Mouse (Mus musculus): ENCODE data around the gene Gm26620. TPM values are rescaled to one million over a fixed set of nuclear protein-coding genes. Genes with fewer than 3 reads are reported as not detected.
A peak's percentile ranks its signal among the peaks of the same experiment; 100 is the strongest.

Gm26620 gene
- polyA plus RNA-seq, 1 experiment from 2014 or later: 0.26 TPM

GRCm38 (mm10) chr1:170894603-170895602, 10.0 kb downstream of the Gm26620 start:
- peak; percentile 43 for TF ChIP-seq CTCF (IDR thresholded peaks at IDR 0.05)
- CTCF ChIA-PET: interaction anchor here (0.6 to 1.8 kb wide), 18 partner anchors 8 to 398 kb away, joined by 3 to 9 read pairs (median 4); partner anchors contain the start of genes Dusp12, Fcgr2b, Fcrlb and Gm26620
- ATAC-seq (no peak), DNase-seq (ENCODE audit: low read depth, low spot score) (no peak)
- H3K27me3 ChIP-seq: peaks cover 5% of the 10 kb centered on the region
- in situ Hi-C loops (cut with MboI; ENCODE audit: low pct_unique_long_range_greater_than_20kb): loop anchor here (10.0 to 25.0 kb wide), 2 partner anchors 210 to 367 kb away; partner anchors contain the start of genes Adamts4, B4galt3 and Ndufs2
- POLR2A ChIA-PET: interaction anchor here (0.5 kb wide), 1 partner anchor 11 kb away, joined by 3 read pairs; no protein-coding TSS in a partner anchor

GRCm38 (mm10) chr1:170896651-170897281, 11.9 kb downstream of the Gm26620 start:
- no peak for TF ChIP-seq CTCF (IDR thresholded peaks at IDR 0.05)
- ATAC-seq: no peak
- H3K27me3 ChIP-seq: peaks cover 5% of the 10 kb centered on the region
- ChIA-PET CTCF (interaction anchor here (0.9 kb wide), 1 partner anchor 100 kb away, joined by 3 read pairs; no protein-coding TSS in a partner anchor), POLR2A (interaction anchor here (0.6 kb wide), 1 partner anchor 115 kb away, joined by 4 read pairs; no protein-coding TSS in a partner anchor)
- DNase-seq (ENCODE audit: low read depth, low spot score): no peak
- in situ Hi-C loops (cut with MboI; ENCODE audit: low pct_unique_long_range_greater_than_20kb): loop anchor here (10.0 to 25.0 kb wide), 2 partner anchors 208 to 366 kb away; partner anchors contain the start of genes Adamts4, B4galt3 and Ndufs2

- TF ChIP-seq CTCF (IDR thresholded peaks at IDR 0.05): no peak
- POLR2A ChIA-PET: no interaction called here
- peaks cover 5% of the 10 kb centered on the region for H3K27me3 ChIP-seq
- ATAC-seq: no peak
- CTCF ChIA-PET: interaction anchor here (0.7 to 1.3 kb wide), 3 partner anchors 11 to 124 kb away, joined by 3 read pairs; no protein-coding TSS in a partner anchor
- no peak for DNase-seq (ENCODE audit: low read depth, low spot score)
- in situ Hi-C loops (cut with MboI; ENCODE audit: low pct_unique_long_range_greater_than_20kb): loop anchor here (10.0 to 25.0 kb wide), 2 partner anchors 206 to 364 kb away; partner anchors contain the start of genes Adamts4, B4galt3 and Ndufs2
Measured at GRCm38 (mm10) chr1:170898413-170899075, 13.7 kb downstream of the Gm26620 start.

GRCm38 (mm10) chr1:170900799-170901467, 16.1 kb downstream of the Gm26620 start:
- POLR2A ChIA-PET: no interaction called here
- CTCF ChIA-PET: interaction anchor here (1.3 to 4.2 kb wide), 4 partner anchors 12 to 96 kb away, joined by 4 to 28 read pairs (median 8); partner anchors contain the start of genes Fcrla and Fcrlb
- no peak for DNase-seq (ENCODE audit: low read depth, low spot score)
- in situ Hi-C loops (cut with MboI; ENCODE audit: low pct_unique_long_range_greater_than_20kb): no loop called here
- peaks cover 5% of the 10 kb centered on the region for H3K27me3 ChIP-seq
- ATAC-seq: no peak
- peak; percentile 42 for TF ChIP-seq CTCF (IDR thresholded peaks at IDR 0.05)

- POLR2A ChIA-PET: no interaction called here
- in situ Hi-C loops (cut with MboI; ENCODE audit: low pct_unique_long_range_greater_than_20kb): no loop called here
- ATAC-seq: no peak
- CTCF ChIA-PET: interaction anchor here (0.6 to 4.2 kb wide), 15 partner anchors 8 to 112 kb away, joined by 3 to 28 read pairs (median 4); partner anchors contain the start of genes Fcrla and Fcrlb
- no peak for DNase-seq (ENCODE audit: low read depth, low spot score)
- TF ChIP-seq CTCF (IDR thresholded peaks at IDR 0.05): peak; percentile 76
- peaks cover 5% of the 10 kb centered on the region for H3K27me3 ChIP-seq
Measured at GRCm38 (mm10) chr1:170901536-170902238, 16.8 kb downstream of the Gm26620 start.

GRCm38 (mm10) chr1:170903485-170903884, 18.6 kb downstream of the Gm26620 start:
- ChIA-PET CTCF (interaction anchor here (1.2 to 4.2 kb wide), 3 partner anchors 8 to 94 kb away, joined by 4 to 28 read pairs (median 4); no protein-coding TSS in a partner anchor), POLR2A (no interaction called here)
- in situ Hi-C loops (cut with MboI; ENCODE audit: low pct_unique_long_range_greater_than_20kb): no loop called here
- H3K27me3 ChIP-seq: no peaks in the 10 kb centered on the region
- DNase-seq (ENCODE audit: low read depth, low spot score) (no peak), ATAC-seq (no peak)
- TF ChIP-seq CTCF (IDR thresholded peaks at IDR 0.05): no peak

GRCm38 (mm10) chr1:170907111-170907455, 22.2 kb downstream of the Gm26620 start:
- H3K27me3 ChIP-seq: no peaks in the 10 kb centered on the region
- POLR2A ChIA-PET: no interaction called here
- CTCF ChIA-PET: interaction anchor here (1.2 to 1.5 kb wide), 3 partner anchors 11 to 12 kb away, joined by 3 to 5 read pairs (median 3); no protein-coding TSS in a partner anchor
- in situ Hi-C loops (cut with MboI; ENCODE audit: low pct_unique_long_range_greater_than_20kb): loop anchor here (5.0 kb wide), 1 partner anchor 75 kb away; no protein-coding TSS in a partner anchor
- ATAC-seq (no peak), DNase-seq (ENCODE audit: low read depth, low spot score) (no peak)
- no peak for TF ChIP-seq CTCF (IDR thresholded peaks at IDR 0.05)

DNA sequence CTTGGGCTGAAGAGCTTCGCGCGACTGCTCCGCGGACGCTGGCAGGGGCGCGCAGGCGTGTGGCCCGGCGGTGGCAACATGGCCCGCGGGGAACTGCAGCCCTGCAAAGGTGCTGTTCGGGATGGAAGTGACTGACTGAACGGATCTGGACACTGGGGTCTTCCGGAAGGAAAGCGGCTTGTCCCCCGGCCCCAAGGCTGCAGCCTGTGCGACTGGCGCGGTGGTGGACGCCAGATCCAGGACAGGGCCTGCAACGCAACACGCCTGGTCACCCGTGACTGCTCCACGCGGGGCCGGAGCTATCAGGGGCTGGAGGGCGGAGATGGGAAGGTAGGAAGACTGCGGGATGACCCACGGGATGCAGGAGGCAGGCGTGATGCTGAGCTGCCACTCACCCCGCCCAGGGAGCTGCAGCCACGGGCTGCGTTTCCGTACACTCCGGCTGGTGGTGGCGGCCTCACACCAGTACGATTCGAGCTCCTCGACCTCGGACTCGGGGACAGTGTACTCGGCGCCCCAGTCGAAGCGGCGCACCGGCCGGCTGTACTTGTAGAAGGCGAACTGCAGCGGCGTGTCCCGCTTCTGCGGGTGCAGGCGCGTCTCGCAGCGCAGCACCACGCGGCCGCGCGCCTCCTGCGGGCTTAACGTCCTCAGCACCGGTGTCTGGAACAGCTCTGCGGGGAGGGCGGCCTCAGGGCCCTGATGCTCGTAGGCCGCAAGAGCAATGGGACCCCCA, 22.8 kb downstream of the Gm26620 start:
- POLR2A ChIA-PET: no interaction called here
- ATAC-seq (no peak), DNase-seq (ENCODE audit: low read depth, low spot score) (no peak)
- TF ChIP-seq CTCF (IDR thresholded peaks at IDR 0.05): no peak
- in situ Hi-C loops (cut with MboI; ENCODE audit: low pct_unique_long_range_greater_than_20kb): loop anchor here (5.0 kb wide), 1 partner anchor 75 kb away; no protein-coding TSS in a partner anchor
- H3K27me3 ChIP-seq: no peaks in the 10 kb centered on the region
- CTCF ChIA-PET: interaction anchor here (1.2 to 1.5 kb wide), 2 partner anchors 10 to 13 kb away, joined by 3 to 5 read pairs; no protein-coding TSS in a partner anchor
